Mouse (Mus musculus) liver, embryonic 14.5 days (tissue): ENCODE measurements around the gene Bnipl. TPM values are rescaled to one million over a fixed set of nuclear protein-coding genes. Genes with fewer than 3 reads are reported as not detected.
A peak's percentile ranks its signal among the peaks of the same experiment; 100 is the strongest.

Source experiments
- ATAC-seq: fragments of 200-750 bp; cut with Nextera tagmentation; 2 replicates; pipeline ENCODE4 v1.8.0; 2017; ENCODE audit warnings: moderate number of reproducible peaks, mild to moderate bottlenecking, moderate library complexity; ENCODE audit not compliant: insufficient read depth
- DNase-seq, 3 experiments: peaks; one replicate each; pipeline ENCODE4 v3.0.0-alpha.2; 2012 to 2013; ENCODE audit warnings: low read depth in 3 of 3, low spot score in 3 of 3
- H3K27ac ChIP-seq: fragments of 300-500 bp; sonication (generic); 2 replicates; pipeline ENCODE4 v1.5.1; 2014; ENCODE audit warnings: moderate library complexity, mild to moderate bottlenecking, control low read depth, inconsistent platforms
- H3K27me3 ChIP-seq: fragments of 300-500 bp; sonication (generic); 2 replicates; pipeline ENCODE4 v1.6.1; 2014; ENCODE audit warnings: mild to moderate bottlenecking, low read length, moderate library complexity; ENCODE audit not compliant: control insufficient read depth, insufficient read depth
- H3K36me3 ChIP-seq: fragments of 300-500 bp; sonication (generic); replicated peaks from 2 replicates; pipeline ENCODE4 v1.6.1; 2014; ENCODE audit warnings: low read depth; ENCODE audit not compliant: control insufficient read depth, insufficient read depth
- H3K4me1 ChIP-seq, 2 experiments: fragments of 200-500 bp in 1 of 2; fragments of 300-500 bp in 1 of 2; sonication (generic) in 1 of 2; replicated peaks; 2 replicates each; pipeline ENCODE4 v1.6.1; 2012 to 2014; ENCODE audit warnings: antibody characterized with exemption in 1 of 2, inconsistent platforms in 1 of 2, low read length in 1 of 2; ENCODE audit not compliant: control insufficient read depth in 2 of 2, insufficient read depth in 2 of 2
- H3K4me2 ChIP-seq: fragments of 300-500 bp; sonication (generic); 2 replicates; pipeline ENCODE4 v1.6.1; 2014; ENCODE audit warnings: low read depth, mild to moderate bottlenecking, control low read depth, moderate library complexity
- H3K4me3 ChIP-seq, 2 experiments: fragments of 200-500 bp in 1 of 2; fragments of 300-500 bp in 1 of 2; sonication (generic) in 1 of 2; 2 replicates each; pipeline ENCODE4 v1.5.1; 2012 to 2014; ENCODE audit warnings: low read depth in 2 of 2, low read length in 2 of 2, mild to moderate bottlenecking in 2 of 2, control low read depth in 1 of 2, inconsistent platforms in 1 of 2, moderate library complexity in 1 of 2; ENCODE audit not compliant: insufficient read depth in 1 of 2
- H3K9ac ChIP-seq: fragments of 300-500 bp; sonication (generic); replicated peaks from 2 replicates; pipeline ENCODE4 v1.6.1; 2014; ENCODE audit warnings: mild to moderate bottlenecking, control low read depth, moderate library complexity
- H3K9me3 ChIP-seq: fragments of 300-500 bp; sonication (generic); 2 replicates; pipeline ENCODE4 v1.6.1; 2016; ENCODE audit warnings: low read length, mixed read lengths; ENCODE audit not compliant: control insufficient read depth
- CTCF ChIP-seq: IDR thresholded peaks from 2 replicates; pipeline ENCODE4 v1.5.1; 2016; ENCODE audit warnings: antibody characterized with exemption, low read depth, control low read depth
- EP300 ChIP-seq: IDR thresholded peaks from 2 replicates; pipeline ENCODE4 v1.6.1; 2016; ENCODE audit warnings: antibody characterized with exemption, low read depth
- WGBS: fragments of 180-500 bp; shearing (Covaris S2); extraction: QIAGEN DNeasy Blood & Tissue Kit; methylation state at CpG from one replicate; pipeline ENCODE4 v1.1.7; 2014; ENCODE audit not compliant: insufficient replicate concordance; 5-methylcytosine and 5-hydroxymethylcytosine counted together
- polyA plus RNA-seq, 2 experiments: library from polyadenylated mRNA; depleted of rRNA in 1 of 2; stranded (reverse) in 1 of 2; unstranded in 1 of 2; fragments of >200 nt; fragmentation: Nextera tagmentation in 1 of 2; extraction: Ambion mirVana in 1 of 2; gene quantifications; 2 replicates each; pipeline versions ENCODE4 v1.2.1 to v1.2.3; 2012 to 2014

The Bnipl gene
- 0.04 TPM in 2 replicates for polyA plus RNA-seq (2012; rRNA removed)
- 0.16 TPM in 1 of 2 replicates, not detected in the other for polyA plus RNA-seq (2014; fragmentation: Nextera tagmentation; extraction: Ambion mirVana)

GRCm38 (mm10) chr3:95250783-95251424, at the start of gene Bnipl:
Gene Bnipl (minus strand): TSS chr3:95251193.
- Histone ChIP-seq H3K27ac (no peak within 1 kb of the TSS), H3K27me3 (no peaks in the 10 kb centered on the region), H3K9me3 (no peaks in the 10 kb centered on the region), H3K4me2 (no peak within 1 kb of the TSS), H3K4me3 (no peak within 1 kb of the TSS), H3K4me1 (peaks cover 0 to 6% of the 10 kb centered on the region in 2 experiments; a peak in 3 of 4 replicates), H3K9ac (no peak within 1 kb of the TSS), H3K36me3 (peaks cover 3% of the 10 kb centered on the region; the same call in 1 of the 2 replicates)
- ATAC-seq (no peak), DNase-seq (no peak)
- TF ChIP-seq EP300 (no peak), CTCF (no peak)
- 43% methylated on average over 7 of the region's 7 CpGs for WGBS

GRCm38 (mm10) chr3:95298018-95298417, 47.0 kb upstream of the Bnipl start:
- H3K9ac ChIP-seq = no peak overlapping the region
- no peaks in the 10 kb centered on the region for H3K9me3 ChIP-seq
- DNase-seq (no peak), ATAC-seq (0 out of 2 replicates have a peak, but pooled peaks have one; percentile 25)
- no peaks in the 10 kb centered on the region; the same call in 1 of the 2 replicates for H3K36me3 ChIP-seq
- peaks cover 0 to 14% of the 10 kb centered on the region in 2 experiments; a peak in 2 of 4 replicates for H3K4me1 ChIP-seq
- no peaks in the 10 kb centered on the region for H3K27me3 ChIP-seq
- WGBS = 48% methylated on average over 7 of the region's 7 CpGs
- no peak overlapping the region for H3K27ac ChIP-seq
- no peak overlapping the region for H3K4me3 ChIP-seq
- no peak overlapping the region for H3K4me2 ChIP-seq
- TF ChIP-seq EP300 (no peak), CTCF (no peak)

- ATAC-seq = no peak
- peak; percentile 78 for TF ChIP-seq CTCF
- no peak for TF ChIP-seq EP300
- no peak for DNase-seq
- no peaks in the 10 kb centered on the region for H3K27me3 ChIP-seq
- H3K9ac ChIP-seq = no peak overlapping the region
- no peak overlapping the region for H3K4me3 ChIP-seq
- no peaks in the 10 kb centered on the region for H3K9me3 ChIP-seq
- H3K36me3 ChIP-seq = no peaks in the 10 kb centered on the region; the same call in 1 of the 2 replicates
- H3K27ac ChIP-seq = no peak overlapping the region
- 12% methylated on average over 5 of the region's 5 CpGs for WGBS
- no peak overlapping the region for H3K4me2 ChIP-seq
- H3K4me1 ChIP-seq = peaks cover 0 to 14% of the 10 kb centered on the region in 2 experiments; a peak in 2 of 4 replicates
These were observed 45.1 kb upstream of the Bnipl start for GRCm38 (mm10) chr3:95296103-95296469.

GRCm38 (mm10) chr3:95295321-95296102, 44.5 kb upstream of the Bnipl start:
- no peak overlapping the region for H3K27ac ChIP-seq
- peak; percentile 19; the same call in 1 of the 2 replicates for ATAC-seq
- H3K4me1 ChIP-seq = peaks cover 0 to 14% of the 10 kb centered on the region in 2 experiments; a peak in 2 of 4 replicates

GRCm38 (mm10) chr3:95294718-95295117, 43.7 kb upstream of the Bnipl start:
- Histone ChIP-seq H3K27me3 (no peaks in the 10 kb centered on the region), H3K9me3 (no peaks in the 10 kb centered on the region), H3K4me3 (no peak overlapping the region), H3K27ac (no peak overlapping the region), H3K4me2 (no peak overlapping the region), H3K36me3 (peaks cover 2% of the 10 kb centered on the region; the same call in 1 of the 2 replicates), H3K9ac (no peak overlapping the region), H3K4me1 (peaks cover 0 to 14% of the 10 kb centered on the region in 2 experiments; a peak in 2 of 4 replicates)
- DNase-seq (no peak), ATAC-seq (no peak)
- 70% methylated on average over 5 of the region's 5 CpGs for WGBS
- TF ChIP-seq CTCF (no peak), EP300 (no peak)

More at GRCm38 (mm10) chr3:95295321-95296102, 44.5 kb upstream of the Bnipl start:
- H3K9ac ChIP-seq = no peak overlapping the region
- TF ChIP-seq EP300 (no peak), CTCF (peak; percentile 29; the same call in 1 of the 2 replicates)
- peaks cover 2% of the 10 kb centered on the region; the same call in 1 of the 2 replicates for H3K36me3 ChIP-seq
- H3K27me3 ChIP-seq = no peaks in the 10 kb centered on the region
- whole genome bisulfite sequencing = 71% methylated on average over 11 of the region's 11 CpGs
- no peak overlapping the region for H3K4me2 ChIP-seq
- H3K4me3 ChIP-seq = no peak overlapping the region
- no peak for DNase-seq
- H3K9me3 ChIP-seq = no peaks in the 10 kb centered on the region
